Mouse (Mus musculus): ENCODE data around the gene Cwc22.

The Cwc22 gene

GRCm38 (mm10) chr2:77972541-77972940, 26.4 kb upstream of the Cwc22 start:
- ChIA-PET CTCF (no interaction called here), POLR2A (interaction anchor here in 2 of 4 experiments (0.5 to 1.5 kb wide), 3 partner anchors 23 to 34 kb away, joined by 3 read pairs; no protein-coding TSS in a partner anchor)

GRCm38 (mm10) chr2:77971871-77972270, 25.7 kb upstream of the Cwc22 start:
- CTCF ChIA-PET, result no interaction called here
- POLR2A ChIA-PET, result interaction anchor here in 1 of 4 experiments (0.5 kb wide), 1 partner anchor 27 kb away, joined by 3 read pairs; no protein-coding TSS in a partner anchor

GRCm38 (mm10) chr2:77971361-77971760, 25.2 kb upstream of the Cwc22 start:
- CTCF ChIA-PET, result no interaction called here
- POLR2A ChIA-PET, result no interaction called here

- ChIA-PET CTCF (no interaction called here), POLR2A (no interaction called here)
These were observed 24.4 kb upstream of the Cwc22 start for GRCm38 (mm10) chr2:77970556-77970955.

- ChIA-PET POLR2A (interaction anchor here in 2 of 4 experiments (0.6 to 0.7 kb wide), 4 partner anchors 139 to 1097 kb away, joined by 3 to 4 read pairs (median 3); no protein-coding TSS in a partner anchor), CTCF (no interaction called here)
These were observed 23.8 kb upstream of the Cwc22 start for GRCm38 (mm10) chr2:77969956-77970355.

GRCm38 (mm10) chr2:77962450-77963193, 16.4 kb upstream of the Cwc22 start:
- POLR2A ChIA-PET, result interaction anchor here in 1 of 4 experiments (1.4 kb wide), 1 partner anchor 17 kb away, joined by 5 read pairs; the partner anchor contains the start of gene Cwc22

GRCm38 (mm10) chr2:77961256-77961655, 15.1 kb upstream of the Cwc22 start:
- ChIA-PET POLR2A (interaction anchor here in 1 of 4 experiments (0.5 kb wide), 1 partner anchor 14 kb away, joined by 7 read pairs; no protein-coding TSS in a partner anchor), CTCF (no interaction called here)

More at GRCm38 (mm10) chr2:77962450-77963193, 16.4 kb upstream of the Cwc22 start:
- CTCF ChIA-PET, result no interaction called here

GRCm38 (mm10) chr2:77960711-77961110, 14.5 kb upstream of the Cwc22 start:
- CTCF ChIA-PET, result no interaction called here

GRCm38 (mm10) chr2:77959341-77959740, 13.2 kb upstream of the Cwc22 start:
- ChIA-PET POLR2A (no interaction called here), CTCF (interaction anchor here in 1 of 4 experiments (0.6 kb wide), 2 partner anchors 810 to 862 kb away, joined by 3 read pairs; no protein-coding TSS in a partner anchor)

More at GRCm38 (mm10) chr2:77960711-77961110, 14.5 kb upstream of the Cwc22 start:
- POLR2A ChIA-PET, result no interaction called here

GRCm38 (mm10) chr2:77951415-77951913, 5.3 kb upstream of the Cwc22 start:
- ChIA-PET CTCF (no interaction called here), POLR2A (no interaction called here)

GRCm38 (mm10) chr2:77950111-77950510, 3.9 kb upstream of the Cwc22 start:
- POLR2A ChIA-PET, result no interaction called here

GRCm38 (mm10) chr2:77949521-77949920, 3.3 kb upstream of the Cwc22 start:
- POLR2A ChIA-PET, result interaction anchor here in 1 of 4 experiments (1.3 kb wide), 1 partner anchor 24 kb away, joined by 3 read pairs; no protein-coding TSS in a partner anchor
- CTCF ChIA-PET, result no interaction called here

More at GRCm38 (mm10) chr2:77950111-77950510, 3.9 kb upstream of the Cwc22 start:
- CTCF ChIA-PET, result no interaction called here

GRCm38 (mm10) chr2:77948921-77949320, 2.7 kb upstream of the Cwc22 start:
- CTCF ChIA-PET, result no interaction called here
- POLR2A ChIA-PET, result interaction anchor here in 1 of 4 experiments (1.3 kb wide), 1 partner anchor 24 kb away, joined by 3 read pairs; no protein-coding TSS in a partner anchor

GRCm38 (mm10) chr2:77948126-77948525, 2.0 kb upstream of the Cwc22 start:
- CTCF ChIA-PET, result no interaction called here
- POLR2A ChIA-PET, result no interaction called here

- CTCF ChIA-PET, result no interaction called here
- POLR2A ChIA-PET, result interaction anchor here in 2 of 4 experiments (0.8 to 0.9 kb wide), 2 partner anchors 12 to 1689 kb away, joined by 3 to 4 read pairs; no protein-coding TSS in a partner anchor
These were observed 1.1 kb upstream of the Cwc22 start for GRCm38 (mm10) chr2:77947161-77947870.

GRCm38 (mm10) chr2:77944860-77945595, 1.1 kb downstream of the Cwc22 start:
- POLR2A ChIA-PET, result interaction anchor here in 2 of 4 experiments (0.7 to 3.5 kb wide), 11 partner anchors 8 to 75 kb away, joined by 3 to 20 read pairs (median 3); no protein-coding TSS in a partner anchor
- CTCF ChIA-PET, result no interaction called here

- CTCF ChIA-PET, result no interaction called here
- POLR2A ChIA-PET, result interaction anchor here in 2 of 4 experiments (1.2 to 3.5 kb wide), 4 partner anchors 7 to 53 kb away, joined by 3 to 20 read pairs (median 7); no protein-coding TSS in a partner anchor
These were observed 1.9 kb downstream of the Cwc22 start for GRCm38 (mm10) chr2:77944281-77944680.

GRCm38 (mm10) chr2:77941944-77942343, 4.2 kb downstream of the Cwc22 start:
- CTCF ChIA-PET, result no interaction called here
- POLR2A ChIA-PET, result interaction anchor here in 1 of 4 experiments (1.4 to 1.8 kb wide), 3 partner anchors 9 to 16 kb away, joined by 3 to 8 read pairs (median 4); no protein-coding TSS in a partner anchor

GRCm38 (mm10) chr2:77938317-77938716, 7.9 kb downstream of the Cwc22 start:
- CTCF ChIA-PET, result no interaction called here
- POLR2A ChIA-PET, result interaction anchor here in 2 of 4 experiments (0.8 to 4.1 kb wide), 5 partner anchors 7 to 35 kb away, joined by 3 to 21 read pairs (median 6); partner anchors contain the start of gene Cwc22 (in 2 of the 2)
